Mouse (Mus musculus) C3H10T1/2 (cell line): ENCODE data around the gene Tekt5. TPM values are rescaled to one million over a fixed set of nuclear protein-coding genes. Genes with fewer than 3 reads are reported as not detected.

ENCODE experiments used
- polyA plus RNA-seq, 2 experiments: library from polyadenylated mRNA; unstranded; fragments of >200 nt; fragmentation: generic; extraction: Trizol; gene quantifications; one replicate each; pipeline ENCODE4 v1.2.1; 2012; ENCODE audit warnings: missing spikeins in 2 of 2

The Tekt5 gene
- under 1 TPM in 1 of 2 experiments, not detected in 1; 0.07 TPM for polyA plus RNA-seq

DNA sequence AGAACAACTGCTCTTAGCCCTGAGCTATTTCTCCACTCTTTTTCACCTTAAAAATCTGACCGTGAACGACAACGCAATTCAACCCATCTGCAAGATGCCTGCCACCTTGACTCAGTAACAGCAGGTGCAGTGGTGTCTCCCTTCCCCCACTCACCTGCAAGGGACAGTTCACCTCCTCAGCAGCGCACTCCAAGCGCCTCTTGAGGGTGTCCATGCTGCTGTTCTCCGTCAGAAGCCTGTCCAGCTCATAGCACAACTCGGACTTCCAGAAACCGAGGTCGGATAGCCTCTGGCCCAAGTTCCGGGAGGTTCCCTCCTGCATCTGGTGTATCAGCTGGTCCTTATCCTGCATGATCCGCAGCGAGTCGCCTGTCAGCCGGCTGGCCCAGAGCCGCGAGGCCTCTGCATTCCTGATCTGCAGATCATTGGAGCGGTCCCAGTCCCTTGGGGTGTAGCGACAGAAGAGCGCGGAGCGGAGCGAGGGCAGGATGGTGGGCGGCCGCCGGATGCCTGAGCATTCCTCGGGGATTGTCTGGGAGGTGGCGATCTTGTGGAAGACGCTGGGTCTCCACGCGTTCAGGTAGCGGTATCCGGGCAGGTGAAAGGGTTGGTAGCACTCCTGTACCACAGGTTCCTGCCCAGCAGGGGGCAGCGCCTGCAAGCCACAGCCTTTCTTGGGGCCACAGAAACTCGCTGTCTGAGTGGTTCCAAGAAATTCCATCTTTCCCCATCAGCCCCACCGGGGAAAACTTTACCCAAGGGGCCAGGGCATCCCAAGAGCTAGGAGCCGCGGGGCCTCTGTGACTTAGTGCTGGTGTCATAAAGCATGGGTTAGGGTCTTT lies at the start of gene Tekt5:
Gene Tekt5, minus strand, starts transcription at position 792 of the 842 bp plus-strand sequence.

DNA sequence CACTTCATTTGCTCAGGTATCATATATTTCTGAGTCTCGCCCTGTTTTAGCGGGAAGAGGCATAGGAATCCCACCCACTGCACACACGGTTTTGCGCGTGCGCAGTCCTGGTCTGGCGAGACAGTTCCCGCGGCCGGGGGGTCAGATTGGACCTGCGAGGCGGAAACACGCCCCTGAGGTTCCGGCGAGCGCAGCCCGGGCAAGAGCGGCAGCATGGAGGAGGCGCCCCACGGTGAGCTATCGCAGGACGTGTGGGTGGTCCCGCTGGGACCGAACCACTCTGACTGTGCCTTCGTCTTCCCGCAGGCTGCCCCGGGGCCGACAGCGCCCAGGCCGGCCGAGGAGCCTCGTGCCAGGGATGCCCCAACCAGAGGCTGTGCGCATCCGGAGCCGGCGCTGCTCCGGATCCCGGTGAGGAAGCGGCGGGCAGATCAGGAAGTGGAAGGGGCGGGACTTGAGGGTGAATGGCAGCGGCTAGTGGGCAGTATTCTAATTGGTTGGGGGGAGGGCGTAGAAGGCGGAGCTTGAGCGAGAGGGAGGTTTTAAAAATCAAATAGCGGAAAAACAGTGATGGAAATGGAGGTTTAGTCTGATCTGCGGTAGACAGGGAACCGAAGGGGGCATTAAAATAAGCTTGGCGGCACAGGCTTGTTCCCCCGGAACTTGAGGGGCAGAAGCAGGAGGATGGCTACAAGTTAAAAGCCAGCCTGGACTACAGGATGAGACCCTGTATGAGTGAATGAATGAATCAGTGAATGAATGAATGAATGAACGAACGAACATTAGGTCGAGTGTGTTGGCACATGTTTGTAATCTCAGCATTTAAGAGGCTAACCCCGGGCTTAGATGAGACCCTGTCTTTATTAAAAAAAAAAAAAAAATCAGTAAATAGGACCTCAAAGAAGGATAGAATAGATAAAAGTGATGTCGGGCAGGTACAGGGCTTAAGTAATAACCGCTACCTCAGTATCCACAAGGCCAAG lies 16.8 kb upstream of the Tekt5 start, which contains the start of gene Nubp1:
Gene Nubp1, plus strand, starts transcription at position 185 of the 983 bp plus-strand sequence.

GRCm38 (mm10) chr16:10313646-10314088 lies 81.6 kb downstream of the Tekt5 start, which contains the start of gene Emp2:
Emp2 (minus strand) TSS chr16:10313968.

Other genes with a start within 250 kb of the Tekt5 start
- gene Rpl39l, start 225.3 kb downstream of the Tekt5 start, polyA plus RNA-seq, result not detected
- gene Atf7ip2, start 202.8 kb downstream of the Tekt5 start, polyA plus RNA-seq, result not detected
- gene Emp2, start 81.5 kb downstream of the Tekt5 start, polyA plus RNA-seq, result 10 to 100 TPM; 13.2 to 27.6 TPM
- gene Nubp1, start 16.5 kb upstream of the Tekt5 start, polyA plus RNA-seq, result 10 to 100 TPM; 29.3 to 68.7 TPM
- gene Tvp23a, start 51.9 kb upstream of the Tekt5 start, polyA plus RNA-seq, result 10 to 100 TPM in 1 of 2 experiments, 1 to 10 TPM in 1; 3.8 to 22.2 TPM
- gene Ciita, start 84.6 kb upstream of the Tekt5 start, polyA plus RNA-seq, result under 1 TPM; 0.01 to 0.07 TPM
- gene Dexi, start 147.6 kb upstream of the Tekt5 start, polyA plus RNA-seq, result 10 to 100 TPM; 14.9 to 43.5 TPM
- 10 to 100 TPM in 1 of 2 experiments, 1 to 10 TPM in 1; 3.3 to 11.1 TPM for gene Clec16a, start 149.8 kb upstream of the Tekt5 start, polyA plus RNA-seq